Mouse (Mus musculus) heart, embryonic 11.5 days (tissue): ENCODE data around the gene Zcchc4. TPM values are rescaled to one million over a fixed set of nuclear protein-coding genes. Genes with fewer than 3 reads are reported as not detected.

Experiments
- ATAC-seq: fragments of 200-750 bp; cut with Nextera tagmentation; replicated peaks from 2 replicates; pipeline ENCODE4 v1.8.0; 2017; ENCODE audit warnings: moderate library complexity; ENCODE audit not compliant: insufficient number of reproducible peaks, low FRiP score, low TSS enrichment
- H3K27ac ChIP-seq: fragments of 300-500 bp; sonication (generic); 2 replicates; pipeline ENCODE4 v1.5.1; 2014; ENCODE audit warnings: mild to moderate bottlenecking, low read depth, low read length
- H3K27me3 ChIP-seq: fragments of 300-500 bp; sonication (generic); 2 replicates; pipeline ENCODE4 v1.6.1; 2014; ENCODE audit warnings: mild to moderate bottlenecking, low read length, mixed read lengths; ENCODE audit not compliant: control insufficient read depth, insufficient read depth
- H3K36me3 ChIP-seq: fragments of 300-500 bp; sonication (generic); 2 replicates; pipeline ENCODE4 v1.6.1; 2014; ENCODE audit warnings: mild to moderate bottlenecking, low read length, moderate library complexity, mixed read lengths; ENCODE audit not compliant: control insufficient read depth, insufficient read depth
- H3K4me1 ChIP-seq: fragments of 300-500 bp; sonication (generic); 2 replicates; pipeline ENCODE4 v1.6.1; 2014; ENCODE audit warnings: low read length; ENCODE audit not compliant: control insufficient read depth, insufficient read depth
- H3K4me2 ChIP-seq: fragments of 300-500 bp; sonication (generic); 2 replicates; pipeline ENCODE4 v1.6.1; 2014; ENCODE audit warnings: mild to moderate bottlenecking, moderate library complexity
- H3K4me3 ChIP-seq: fragments of 300-500 bp; sonication (generic); 2 replicates; pipeline ENCODE4 v1.5.1; 2014; ENCODE audit warnings: low read depth, low read length
- H3K9ac ChIP-seq: fragments of 300-500 bp; sonication (generic); 2 replicates; pipeline ENCODE4 v1.6.1; 2014; ENCODE audit warnings: mild to moderate bottlenecking, low read depth, low read length, moderate library complexity
- H3K9me3 ChIP-seq: fragments of 300-500 bp; sonication (generic); replicated peaks from 2 replicates; pipeline ENCODE4 v1.6.1; 2016; ENCODE audit warnings: low read length; ENCODE audit not compliant: control insufficient read depth
- WGBS: fragments of 180-500 bp; shearing (Covaris S2); extraction: QIAGEN DNeasy Blood & Tissue Kit; methylation state at CpG from one replicate; pipeline ENCODE4 v1.1.7; 2014; ENCODE audit not compliant: insufficient replicate concordance; 5-methylcytosine and 5-hydroxymethylcytosine counted together
- polyA plus RNA-seq: library from polyadenylated mRNA; unstranded; fragments of >200 nt; fragmentation: Nextera tagmentation; extraction: Ambion mirVana; gene quantifications from 2 replicates; pipeline ENCODE4 v1.2.1, GENCODE M21; 2014

Gene Zcchc4
- polyA plus RNA-seq, 1 experiment from 2014 or later: 10.9 TPM

- Histone ChIP-seq H3K9me3 (no peaks in the 10 kb centered on the region), H3K27ac (peak overlapping the region; percentile 80), H3K4me2 (peak overlapping the region; percentile 68), H3K9ac (peak overlapping the region; percentile 91), H3K4me3 (peak overlapping the region; percentile 88), H3K27me3 (no peaks in the 10 kb centered on the region), H3K36me3 (no peaks in the 10 kb centered on the region), H3K4me1 (no peaks in the 10 kb centered on the region)
- 4% methylated on average over 37 of the region's 37 CpGs for WGBS
- peak; percentile 89 for ATAC-seq
These were observed 7.5 kb downstream of the Zcchc4 start for GRCm38 (mm10) chr5:52782523-52783250.

GRCm38 (mm10) chr5:52783251-52783620 is 8.0 kb downstream of the Zcchc4 start:
- H3K4me1 ChIP-seq: no peaks in the 10 kb centered on the region
- peak overlapping the region; percentile 91 for H3K9ac ChIP-seq
- peak; percentile 24; the same call in 1 of the 2 replicates for ATAC-seq
- peak overlapping the region; percentile 80 for H3K27ac ChIP-seq
- peak overlapping the region; percentile 88 for H3K4me3 ChIP-seq
- H3K36me3 ChIP-seq: no peaks in the 10 kb centered on the region
- no peaks in the 10 kb centered on the region for H3K9me3 ChIP-seq
- peak overlapping the region; percentile 68 for H3K4me2 ChIP-seq
- WGBS: under 1% methylated on average over 9 of the region's 9 CpGs
- no peaks in the 10 kb centered on the region for H3K27me3 ChIP-seq

- Histone ChIP-seq H3K27me3 (no peaks in the 10 kb centered on the region), H3K9me3 (no peaks in the 10 kb centered on the region), H3K27ac (no peak overlapping the region), H3K4me1 (no peaks in the 10 kb centered on the region), H3K4me3 (no peak overlapping the region), H3K4me2 (peak overlapping the region; percentile 68), H3K9ac (no peak overlapping the region), H3K36me3 (no peaks in the 10 kb centered on the region)
- 66% methylated on average over 2 of the region's 2 CpGs for WGBS
- ATAC-seq: no peak
These were observed 8.7 kb downstream of the Zcchc4 start for GRCm38 (mm10) chr5:52783957-52784356.

- Histone ChIP-seq H3K9ac (no peak overlapping the region), H3K4me2 (no peak overlapping the region), H3K4me1 (no peaks in the 10 kb centered on the region), H3K36me3 (no peaks in the 10 kb centered on the region), H3K4me3 (no peak overlapping the region), H3K9me3 (no peaks in the 10 kb centered on the region), H3K27ac (no peak overlapping the region), H3K27me3 (no peaks in the 10 kb centered on the region)
- 68% methylated on average over 7 of the region's 7 CpGs for WGBS
- ATAC-seq: no peak
These were observed 11.5 kb downstream of the Zcchc4 start for GRCm38 (mm10) chr5:52786556-52787322.

- H3K4me2 ChIP-seq: no peak overlapping the region
- H3K27ac ChIP-seq: no peak overlapping the region
- H3K36me3 ChIP-seq: peaks cover 5% of the 10 kb centered on the region
- no peaks in the 10 kb centered on the region for H3K27me3 ChIP-seq
- ATAC-seq: no peak
- WGBS: 92% methylated on average over 9 of the region's 9 CpGs
- H3K4me1 ChIP-seq: no peaks in the 10 kb centered on the region
- no peak overlapping the region for H3K4me3 ChIP-seq
- no peaks in the 10 kb centered on the region for H3K9me3 ChIP-seq
- H3K9ac ChIP-seq: no peak overlapping the region
These were observed 18.0 kb downstream of the Zcchc4 start for GRCm38 (mm10) chr5:52793230-52793629.

GRCm38 (mm10) chr5:52794109-52794508 is 18.9 kb downstream of the Zcchc4 start:
- ATAC-seq: no peak
- Histone ChIP-seq H3K4me1 (no peaks in the 10 kb centered on the region), H3K9me3 (no peaks in the 10 kb centered on the region), H3K36me3 (peaks cover 5% of the 10 kb centered on the region), H3K4me2 (no peak overlapping the region), H3K4me3 (no peak overlapping the region), H3K27ac (no peak overlapping the region), H3K27me3 (no peaks in the 10 kb centered on the region), H3K9ac (no peak overlapping the region)
- WGBS: 89% methylated on average over 9 of the region's 9 CpGs

- Histone ChIP-seq H3K4me2 (no peak overlapping the region), H3K4me3 (no peak overlapping the region), H3K27me3 (no peaks in the 10 kb centered on the region), H3K4me1 (no peaks in the 10 kb centered on the region), H3K9ac (no peak overlapping the region), H3K36me3 (peaks cover 5% of the 10 kb centered on the region), H3K9me3 (no peaks in the 10 kb centered on the region), H3K27ac (no peak overlapping the region)
- no peak for ATAC-seq
- 88% methylated on average over 12 of the region's 12 CpGs for WGBS
These were observed 24.2 kb downstream of the Zcchc4 start for GRCm38 (mm10) chr5:52799274-52799985.

GRCm38 (mm10) chr5:52805801-52806200 is 30.6 kb downstream of the Zcchc4 start:
- H3K9me3 ChIP-seq: no peaks in the 10 kb centered on the region
- ATAC-seq: no peak
- no peak overlapping the region for H3K27ac ChIP-seq
- H3K27me3 ChIP-seq: no peaks in the 10 kb centered on the region
- H3K4me2 ChIP-seq: no peak overlapping the region
- H3K9ac ChIP-seq: no peak overlapping the region
- no peak overlapping the region for H3K4me3 ChIP-seq
- H3K4me1 ChIP-seq: peaks cover 2% of the 10 kb centered on the region; the same call in 1 of the 2 replicates
- peaks cover 6% of the 10 kb centered on the region; the same call in 1 of the 2 replicates for H3K36me3 ChIP-seq
- WGBS: 68% methylated on average over 4 of the region's 4 CpGs
